7 mouse cellular contexts compared by ENCODE assay signal in the genomic region with DNA sequence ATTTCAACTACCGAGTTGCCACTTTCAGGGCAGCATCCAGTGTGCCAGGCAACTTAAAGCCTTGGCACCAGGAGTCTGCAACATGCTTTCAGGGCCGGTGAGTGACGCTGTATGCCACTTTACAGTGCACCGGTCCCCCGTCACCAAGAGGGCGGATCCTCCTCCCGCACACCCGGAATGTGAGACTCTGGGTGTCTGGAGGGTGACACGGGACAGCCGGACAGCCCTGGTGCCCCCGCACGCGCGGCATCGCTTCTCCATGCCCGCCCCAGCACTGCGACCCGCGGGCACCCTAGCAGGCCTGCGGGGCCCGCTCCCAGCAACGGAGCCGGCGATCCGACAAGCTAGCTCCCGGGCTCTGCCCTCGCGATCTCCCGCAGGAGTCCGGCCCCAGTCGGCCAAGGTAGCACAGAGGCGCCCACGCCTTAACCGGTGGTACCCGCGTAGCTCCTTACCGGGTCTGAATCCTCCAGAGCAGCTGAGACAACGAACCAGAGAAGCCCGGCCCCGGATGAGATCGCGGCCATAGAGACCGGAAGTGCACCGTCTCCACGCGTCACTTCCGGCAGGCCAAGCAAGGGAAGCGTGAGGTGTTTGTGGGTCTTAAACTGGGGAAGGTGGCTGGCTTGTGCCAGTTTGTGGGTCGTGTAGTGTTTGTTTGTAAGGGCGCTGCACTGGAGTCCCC. TPM values are rescaled to one million over a fixed set of nuclear protein-coding genes. Genes with fewer than 3 reads are reported as not detected.
DNase-seq lines count a peak whose midpoint lies in the region; ATAC-seq lines count a peak whose summit lies in the region.

Gene Zcchc9 (minus strand): TSS at position 551 of the 685 bp plus-strand sequence.

- WGBS in intestine, embryonic 16.5 days = under 1% methylated on average over 50 of the region's 50 CpGs
- under 1% methylated on average over 50 of the region's 50 CpGs for WGBS in midbrain, embryonic 11.5 days

- no peaks in the 10 kb centered on the region for H3K27me3 ChIP-seq in intestine, embryonic 16.5 days (replicated peaks; ENCODE audit: control insufficient read depth, insufficient read depth, low read length)
- no peaks in the 10 kb centered on the region for H3K27me3 ChIP-seq in midbrain, embryonic 11.5 days (ENCODE audit: control insufficient read depth, insufficient read depth, low read length)

- H3K4me1 ChIP-seq in intestine, embryonic 16.5 days (ENCODE audit: control insufficient read depth, insufficient read depth, low read length) = no peaks in the 10 kb centered on the region; the same call in 1 of the 2 replicates
- H3K4me1 ChIP-seq in midbrain, embryonic 11.5 days (ENCODE audit: control insufficient read depth, insufficient read depth, low read length) = 0 out of 2 replicates have a peak, but pooled peaks cover 7% of the 10 kb centered on the region

- H3K9me3 ChIP-seq in intestine, embryonic 16.5 days (ENCODE audit: control insufficient read depth, low read length) = no peaks in the 10 kb centered on the region
- H3K9me3 ChIP-seq in midbrain, embryonic 11.5 days (ENCODE audit: control insufficient read depth, low read length) = no peaks in the 10 kb centered on the region

- peaks cover 5% of the 10 kb centered on the region for H3K36me3 ChIP-seq in intestine, embryonic 16.5 days (ENCODE audit: control insufficient read depth, insufficient read depth, low read length)
- peaks cover 5% of the 10 kb centered on the region; the same call in 1 of the 2 replicates for H3K36me3 ChIP-seq in midbrain, embryonic 11.5 days (ENCODE audit: control insufficient read depth, insufficient read depth, low read length)

- H3K4me3 ChIP-seq in intestine, embryonic 16.5 days (ENCODE audit: low read length) = peak within 1 kb of the TSS; percentile 98
- H3K4me3 ChIP-seq in midbrain, embryonic 11.5 days (ENCODE audit: low read depth, low read length) = peak within 1 kb of the TSS; percentile 88

- peak within 1 kb of the TSS; percentile 93 for H3K27ac ChIP-seq in intestine, embryonic 16.5 days (ENCODE audit: low read length)
- peak within 1 kb of the TSS; percentile 63 for H3K27ac ChIP-seq in midbrain, embryonic 11.5 days (ENCODE audit: low read depth, low read length)

- ATAC-seq in intestine, embryonic 16.5 days = peak; percentile 99
- peak; percentile 99 for ATAC-seq in midbrain, embryonic 11.5 days (ENCODE audit: low FRiP score)

- H3K4me2 ChIP-seq in intestine, embryonic 16.5 days (ENCODE audit: low read depth, low read length) = peak within 1 kb of the TSS; percentile 77
- peak within 1 kb of the TSS; percentile 60 for H3K4me2 ChIP-seq in midbrain, embryonic 11.5 days

- intact Hi-C loops in left cerebral cortex, postnatal 36 days (cut with DNase I) = loop anchor here (5.0 kb wide), 1 partner anchor 530 kb away; no protein-coding TSS in a partner anchor

- H3K9ac ChIP-seq in intestine, embryonic 16.5 days (ENCODE audit: low read depth, low read length) = peak within 1 kb of the TSS; percentile 98
- peak within 1 kb of the TSS; percentile 78 for H3K9ac ChIP-seq in midbrain, embryonic 11.5 days (ENCODE audit: low read length)

- DNase-seq in adrenal gland, adult 2 months = peak; percentile 91
- DNase-seq in embryo, embryonic 11.5 days (ENCODE audit: low read depth, low spot score) = peak; percentile 80
- DNase-seq in gastrocnemius, postnatal 4 days (ENCODE audit: low spot score in 2 of 2) = peak; percentile 77 to 88
- DNase-seq in left cerebral cortex, postnatal 36 days (ENCODE audit: low spot score in 2 of 2) = peak; percentile 90 to 92
- peak; percentile 99 for DNase-seq in midbrain, embryonic 11.5 days (ENCODE audit: low spot score, missing footprints)
- peak; percentile 83 for DNase-seq in skeletal muscle tissue, adult 2 months (ENCODE audit: low read depth, low spot score)

RNA-seq across cellular contexts. Expression of gene Zcchc9, which starts in this region (rescaled TPM):
- 10 to 100 TPM; 48.3 to 49.4 TPM for total RNA-seq in adrenal gland, adult 2 months (2021)
- polyA plus RNA-seq in adrenal gland, adult 2 months (2012; rRNA removed) = 4.0 and 6.5 TPM in 2 replicates
- 10 to 100 TPM; 20.6 to 21.7 TPM for total RNA-seq in gastrocnemius, postnatal 4 days (2021)
- polyA plus RNA-seq in intestine, embryonic 16.5 days (2015; fragmentation: Nextera tagmentation; extraction: Ambion mirVana) = 26.2 and 30.1 TPM in 2 replicates
- 10 to 100 TPM; 12.8 to 20.2 TPM for total RNA-seq in left cerebral cortex, postnatal 36 days (2021)
- 28.1 and 28.6 TPM in 2 replicates for polyA plus RNA-seq in midbrain, embryonic 11.5 days (2014; fragmentation: Nextera tagmentation; extraction: Ambion mirVana)

Comparison
In these comparisons a context has a peak if more than half of its experiments do, and no peak if none do; other contexts are left out.
1. Peak in every context shown above with its lines: DNase-seq, ATAC-seq, H3K4me3 ChIP-seq and H3K27ac ChIP-seq.